Mouse (Mus musculus) ZHBTc4 (cell line): ENCODE measurements at regions not wholly inside any gene's neighbourhood (a gene's known extent, or its start where the extent isn't known, plus 50 kb on each side); places are given as distances from the start of the nearest gene placed in this dataset.

Source experiments
- DNase-seq: peaks from one replicate; pipeline ENCODE4 v3.0.0-alpha.2; 2011; ENCODE audit warnings: low read depth, low spot score

GRCm38 (mm10) chr16:22750725-22751287 is 60.6 kb downstream of the Crygs start:
- DNase-seq = no peak

- no peak for DNase-seq
Measured at GRCm38 (mm10) chr16:22744121-22744855, 67.1 kb downstream of the Crygs start.

- DNase-seq = no peak
Measured at GRCm38 (mm10) chr16:22743461-22743860, 67.9 kb downstream of the Crygs start.

- DNase-seq = no peak
Measured at GRCm38 (mm10) chr16:22741496-22741895, 69.9 kb downstream of the Crygs start.

GRCm38 (mm10) chr16:22734529-22735022 is 76.8 kb downstream of the Crygs start:
- DNase-seq = no peak

- no peak for DNase-seq
Measured at GRCm38 (mm10) chr16:22733772-22734528, 76.9 kb upstream of the Dgkg start.

- DNase-seq = no peak
Measured at GRCm38 (mm10) chr16:22729096-22729495, 72.1 kb upstream of the Dgkg start.

- no peak for DNase-seq
Measured at GRCm38 (mm10) chr16:22725261-22725660, 68.2 kb upstream of the Dgkg start.

- DNase-seq = no peak
Measured at GRCm38 (mm10) chr16:22723333-22723732, 66.3 kb upstream of the Dgkg start.

- no peak for DNase-seq
Measured at GRCm38 (mm10) chr16:22719791-22720190, 62.8 kb upstream of the Dgkg start.

- DNase-seq = peak; percentile 21
Measured at GRCm38 (mm10) chr16:22719304-22719703, 62.3 kb upstream of the Dgkg start.

GRCm38 (mm10) chr16:22717462-22717861 is 60.4 kb upstream of the Dgkg start:
- DNase-seq = peak; percentile 36

- DNase-seq = no peak
Measured at GRCm38 (mm10) chr16:22716306-22716830, 59.3 kb upstream of the Dgkg start.

GRCm38 (mm10) chr16:22714315-22714714 is 57.3 kb upstream of the Dgkg start:
- no peak for DNase-seq

- no peak for DNase-seq
Measured at GRCm38 (mm10) chr16:22708768-22709167, 51.7 kb upstream of the Dgkg start.
